Mouse (Mus musculus) intestine, embryonic 16.5 days (tissue): ENCODE results near the gene Rreb1. TPM values are rescaled to one million over a fixed set of nuclear protein-coding genes. Genes with fewer than 3 reads are reported as not detected.

Experiments
- ATAC-seq: fragments of 200-750 bp; cut with Nextera tagmentation; 2 replicates; pipeline ENCODE4 v1.8.0; 2017; ENCODE audit warnings: moderate TSS enrichment, moderate library complexity
- H3K27ac ChIP-seq: fragments of 300-500 bp; sonication (generic); 2 replicates; pipeline ENCODE4 v1.5.1; 2014; ENCODE audit warnings: mild to moderate bottlenecking, low read length
- H3K27me3 ChIP-seq: fragments of 300-500 bp; sonication (generic); replicated peaks from 2 replicates; pipeline ENCODE4 v1.6.1; 2014; ENCODE audit warnings: low read length, control low read depth, mixed read lengths; ENCODE audit not compliant: control insufficient read depth, insufficient read depth
- H3K36me3 ChIP-seq: fragments of 300-500 bp; sonication (generic); 2 replicates; pipeline ENCODE4 v1.6.1; 2014; ENCODE audit warnings: low read length, control low read depth; ENCODE audit not compliant: control insufficient read depth, insufficient read depth
- H3K4me1 ChIP-seq: fragments of 300-500 bp; sonication (generic); 2 replicates; pipeline ENCODE4 v1.6.1; 2014; ENCODE audit warnings: low read length, control low read depth, mixed read lengths; ENCODE audit not compliant: control insufficient read depth, insufficient read depth
- H3K4me2 ChIP-seq: fragments of 300-500 bp; sonication (generic); 2 replicates; pipeline ENCODE4 v1.6.1; 2014; ENCODE audit warnings: low read depth, low read length, control low read depth
- H3K4me3 ChIP-seq: fragments of 300-500 bp; sonication (generic); 2 replicates; pipeline ENCODE4 v1.5.1; 2014; ENCODE audit warnings: mild to moderate bottlenecking, low read length
- H3K9ac ChIP-seq: fragments of 300-500 bp; sonication (generic); 2 replicates; pipeline ENCODE4 v1.6.1; 2014; ENCODE audit warnings: low read depth, low read length
- H3K9me3 ChIP-seq: fragments of 300-500 bp; sonication (generic); 2 replicates; pipeline ENCODE4 v1.6.1; 2016; ENCODE audit warnings: low read length, control low read depth; ENCODE audit not compliant: control insufficient read depth
- WGBS: fragments of 180-500 bp; shearing (Covaris S2); extraction: QIAGEN DNeasy Blood & Tissue Kit; methylation state at CpG from one replicate; pipeline ENCODE4 v1.1.7; 2014; 5-methylcytosine and 5-hydroxymethylcytosine counted together
- polyA plus RNA-seq: library from polyadenylated mRNA; unstranded; fragments of >200 nt; fragmentation: Nextera tagmentation; extraction: Ambion mirVana; gene quantifications from 2 replicates; pipeline ENCODE4 v1.2.1, GENCODE M21; 2015

Rreb1 gene
- polyA plus RNA-seq, 1 experiment from 2014 or later, result 13.7 TPM

DNA sequence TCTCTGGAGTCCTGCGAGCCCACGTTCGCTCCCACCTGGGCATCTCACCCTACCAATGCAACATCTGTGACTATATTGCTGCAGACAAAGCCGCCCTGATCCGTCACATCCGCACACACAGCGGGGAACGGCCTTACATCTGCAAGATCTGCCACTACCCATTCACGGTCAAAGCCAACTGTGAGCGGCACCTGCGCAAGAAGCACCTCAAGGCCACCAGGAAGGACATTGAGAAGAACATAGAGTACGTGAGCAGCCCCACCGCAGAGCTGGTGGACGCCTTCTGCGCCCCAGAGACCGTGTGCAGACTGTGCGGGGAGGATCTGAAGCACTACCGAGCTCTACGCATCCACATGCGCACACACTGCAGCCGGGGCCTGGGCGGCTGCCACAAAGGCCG is 152.4 kb downstream of the Rreb1 start:
- H3K9ac ChIP-seq, result no peak overlapping the region
- H3K4me1 ChIP-seq, result no peaks in the 10 kb centered on the region
- 94% methylated on average over 23 of the region's 23 CpGs for WGBS
- no peak overlapping the region for H3K27ac ChIP-seq
- no peak overlapping the region for H3K4me2 ChIP-seq
- no peaks in the 10 kb centered on the region for H3K27me3 ChIP-seq
- no peak overlapping the region for H3K4me3 ChIP-seq
- ATAC-seq, result no peak; the same call in 1 of the 2 replicates
- peaks cover 42% of the 10 kb centered on the region for H3K36me3 ChIP-seq
- H3K9me3 ChIP-seq, result no peaks in the 10 kb centered on the region

DNA sequence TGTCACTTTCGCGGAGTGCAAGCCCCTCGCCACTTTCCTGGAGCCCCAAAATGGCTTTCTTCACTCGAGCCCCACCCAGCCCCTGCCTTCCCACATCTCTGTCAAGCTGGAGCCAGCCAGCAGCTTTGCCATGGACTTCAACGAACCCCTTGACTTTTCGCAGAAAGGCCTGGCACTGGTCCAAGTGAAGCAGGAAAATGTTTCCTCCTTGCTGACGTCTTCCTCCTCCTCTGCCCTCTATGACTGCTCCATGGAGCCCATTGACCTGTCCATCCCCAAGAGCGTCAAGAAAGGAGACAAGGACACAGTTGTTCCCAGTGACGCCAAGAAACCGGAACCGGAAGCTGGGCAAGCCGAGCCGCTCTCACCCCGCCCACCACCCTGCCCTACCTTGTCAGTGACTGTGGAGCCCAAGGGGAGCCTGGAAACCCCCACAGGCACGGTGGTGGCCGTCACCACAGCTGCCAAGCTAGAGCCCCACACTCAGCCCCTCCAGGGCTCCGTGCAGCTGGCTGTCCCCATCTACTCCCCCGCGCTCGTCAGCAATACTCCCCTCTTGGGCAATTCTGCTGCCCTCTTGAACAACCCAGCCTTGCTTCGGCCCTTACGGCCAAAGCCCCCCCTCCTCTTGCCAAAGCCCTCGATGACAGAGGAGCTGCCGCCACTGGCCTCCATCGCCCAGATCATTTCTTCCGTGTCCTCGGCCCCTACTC is 153.2 kb downstream of the Rreb1 start:
- no peak for ATAC-seq
- H3K9me3 ChIP-seq, result no peaks in the 10 kb centered on the region
- 80% methylated on average over 26 of the region's 27 CpGs for WGBS
- no peaks in the 10 kb centered on the region for H3K4me1 ChIP-seq
- H3K27me3 ChIP-seq, result no peaks in the 10 kb centered on the region
- H3K27ac ChIP-seq, result no peak overlapping the region
- no peak overlapping the region for H3K9ac ChIP-seq
- H3K4me3 ChIP-seq, result no peak overlapping the region
- H3K4me2 ChIP-seq, result no peak overlapping the region
- peaks cover 42% of the 10 kb centered on the region for H3K36me3 ChIP-seq

DNA sequence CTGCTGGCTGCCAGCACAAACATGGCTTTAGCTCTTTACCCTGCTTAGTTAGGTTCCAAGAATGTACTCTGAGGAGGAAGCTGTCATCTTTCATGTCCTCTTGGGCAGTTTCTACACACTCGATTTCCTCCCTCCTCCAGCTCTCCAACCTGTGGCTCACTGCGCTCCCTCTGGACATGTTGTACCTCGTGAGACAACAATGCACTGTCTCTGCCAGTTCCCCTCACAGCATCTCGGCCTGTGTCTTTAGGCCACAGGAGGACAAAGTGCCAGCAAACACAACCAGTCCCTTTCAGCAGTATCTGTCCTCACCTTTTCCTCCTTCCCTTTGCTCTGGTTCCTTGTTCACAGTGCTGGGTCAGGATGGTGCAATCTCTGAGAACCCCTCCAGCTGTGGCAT is 155.9 kb downstream of the Rreb1 start:
- no peaks in the 10 kb centered on the region for H3K27me3 ChIP-seq
- H3K36me3 ChIP-seq, result peaks cover 42% of the 10 kb centered on the region
- H3K4me2 ChIP-seq, result no peak overlapping the region
- no peaks in the 10 kb centered on the region for H3K4me1 ChIP-seq
- no peak overlapping the region for H3K27ac ChIP-seq
- no peak overlapping the region for H3K9ac ChIP-seq
- no peaks in the 10 kb centered on the region for H3K9me3 ChIP-seq
- H3K4me3 ChIP-seq, result no peak overlapping the region
- 76% methylated on average over 4 of the region's 4 CpGs for WGBS
- no peak for ATAC-seq

DNA sequence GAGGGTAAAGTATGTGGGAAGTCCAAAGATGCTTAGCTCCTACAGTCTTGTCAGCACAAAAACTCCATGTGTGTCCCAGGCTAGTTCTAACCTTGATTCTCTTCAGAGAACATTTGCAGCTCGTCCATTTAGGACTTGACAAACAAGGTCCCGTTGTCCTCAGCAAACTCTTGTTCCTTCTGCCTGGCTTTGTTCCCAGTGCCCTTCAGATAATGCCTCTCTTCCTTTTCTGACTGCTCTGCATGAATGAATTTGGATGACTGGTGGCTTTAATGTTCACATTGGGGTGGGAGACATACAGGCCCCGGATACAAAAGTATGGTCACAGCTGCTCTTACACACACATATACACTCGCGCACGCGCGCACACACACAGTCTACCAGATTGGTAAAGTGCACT is 156.7 kb downstream of the Rreb1 start:
- Histone ChIP-seq H3K9me3 (no peaks in the 10 kb centered on the region), H3K36me3 (peaks cover 33% of the 10 kb centered on the region), H3K9ac (no peak overlapping the region), H3K4me2 (no peak overlapping the region), H3K4me1 (0 out of 2 replicates have a peak, but pooled peaks cover under 1% of the 10 kb centered on the region), H3K27me3 (no peaks in the 10 kb centered on the region), H3K4me3 (no peak overlapping the region), H3K27ac (no peak overlapping the region)
- WGBS, result 79% methylated on average over 8 of the region's 8 CpGs
- ATAC-seq, result no peak

DNA sequence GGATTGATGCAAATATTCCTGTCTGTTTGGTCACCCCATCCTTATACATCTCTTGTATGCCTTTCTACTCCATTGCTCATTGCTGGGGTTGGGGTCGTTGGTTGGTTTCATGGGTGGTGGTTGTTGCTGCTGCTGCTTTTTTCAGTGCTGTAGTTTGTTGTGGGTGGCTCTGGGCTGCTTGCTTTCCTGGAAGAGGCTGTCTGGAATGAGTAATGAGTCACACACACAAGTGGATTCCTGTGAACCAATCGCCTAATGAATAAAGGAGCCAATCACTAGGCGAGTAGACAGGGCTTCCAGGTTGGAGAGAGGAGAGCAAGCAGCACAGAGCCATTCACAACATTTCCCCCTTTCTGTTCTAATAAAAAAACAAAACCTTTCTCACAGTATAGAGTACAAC is 158.2 kb downstream of the Rreb1 start:
- no peak for ATAC-seq
- H3K36me3 ChIP-seq, result peaks cover 20% of the 10 kb centered on the region

DNA sequence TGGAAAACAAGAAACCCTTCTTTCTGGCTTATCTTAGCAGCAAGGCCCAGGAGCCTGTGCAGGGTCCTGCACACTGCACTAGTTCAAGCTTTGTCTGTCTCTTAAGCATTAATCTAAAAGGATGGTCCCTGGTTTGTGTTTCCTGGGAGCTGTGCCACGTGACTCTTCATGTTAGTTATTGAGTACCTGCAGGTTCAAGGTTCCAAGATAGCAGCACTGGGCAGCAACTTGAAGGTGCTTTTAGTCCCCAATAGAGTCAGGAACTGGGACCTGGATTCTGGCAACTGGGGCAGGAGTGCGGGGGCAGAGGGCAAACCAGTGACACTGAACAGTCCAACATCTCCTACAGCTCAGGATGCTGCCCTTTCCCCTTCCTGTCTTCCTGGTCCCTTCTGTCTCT is 162.0 kb downstream of the Rreb1 start:
- WGBS, result 67% methylated on average over 2 of the region's 2 CpGs
- Histone ChIP-seq H3K36me3 (peaks cover under 1% of the 10 kb centered on the region; the same call in 1 of the 2 replicates), H3K9ac (no peak overlapping the region), H3K4me3 (no peak overlapping the region), H3K4me1 (peaks cover 22% of the 10 kb centered on the region), H3K27ac (0 out of 2 replicates have a peak overlapping the region, but pooled peaks have one; percentile 13), H3K27me3 (no peaks in the 10 kb centered on the region), H3K9me3 (no peaks in the 10 kb centered on the region), H3K4me2 (no peak overlapping the region)
- peak; percentile 64 for ATAC-seq

More for the DNA sequence above, 158.2 kb downstream of the Rreb1 start:
- Histone ChIP-seq H3K4me3 (no peak overlapping the region), H3K27me3 (no peaks in the 10 kb centered on the region), H3K4me2 (no peak overlapping the region), H3K27ac (no peak overlapping the region), H3K4me1 (peaks cover 5% of the 10 kb centered on the region; the same call in 1 of the 2 replicates), H3K9me3 (no peaks in the 10 kb centered on the region), H3K9ac (no peak overlapping the region)
- 88% methylated on average over 3 of the region's 3 CpGs for WGBS

DNA sequence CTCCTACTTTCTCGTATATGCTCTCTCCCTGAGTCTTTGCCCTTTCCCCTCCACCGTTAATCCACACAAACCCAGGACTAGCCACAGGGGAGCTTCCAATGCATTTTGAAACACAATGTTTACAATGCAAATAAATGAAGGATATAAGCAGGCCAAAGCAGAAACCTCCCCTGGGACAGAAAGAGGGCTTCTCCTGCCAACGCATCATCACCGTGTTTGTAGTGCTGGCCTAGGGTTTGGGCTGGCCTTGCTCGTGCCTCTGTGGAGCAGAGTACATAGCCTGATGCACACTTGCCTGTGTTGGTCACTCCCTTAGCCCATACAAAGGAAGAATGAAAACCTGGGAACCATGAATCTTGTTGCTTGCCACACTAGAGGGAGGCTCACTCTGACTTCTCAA is 162.4 kb downstream of the Rreb1 start:
- no peak overlapping the region for H3K4me2 ChIP-seq
- ATAC-seq, result peak; percentile 18; the same call in 1 of the 2 replicates
- WGBS, result 51% methylated on average over 5 of the region's 5 CpGs
- no peak overlapping the region for H3K27ac ChIP-seq
- no peak overlapping the region for H3K4me3 ChIP-seq
- no peaks in the 10 kb centered on the region for H3K9me3 ChIP-seq
- no peak overlapping the region for H3K9ac ChIP-seq
- H3K27me3 ChIP-seq, result no peaks in the 10 kb centered on the region
- peaks cover 22% of the 10 kb centered on the region for H3K4me1 ChIP-seq
- no peaks in the 10 kb centered on the region; the same call in 1 of the 2 replicates for H3K36me3 ChIP-seq

DNA sequence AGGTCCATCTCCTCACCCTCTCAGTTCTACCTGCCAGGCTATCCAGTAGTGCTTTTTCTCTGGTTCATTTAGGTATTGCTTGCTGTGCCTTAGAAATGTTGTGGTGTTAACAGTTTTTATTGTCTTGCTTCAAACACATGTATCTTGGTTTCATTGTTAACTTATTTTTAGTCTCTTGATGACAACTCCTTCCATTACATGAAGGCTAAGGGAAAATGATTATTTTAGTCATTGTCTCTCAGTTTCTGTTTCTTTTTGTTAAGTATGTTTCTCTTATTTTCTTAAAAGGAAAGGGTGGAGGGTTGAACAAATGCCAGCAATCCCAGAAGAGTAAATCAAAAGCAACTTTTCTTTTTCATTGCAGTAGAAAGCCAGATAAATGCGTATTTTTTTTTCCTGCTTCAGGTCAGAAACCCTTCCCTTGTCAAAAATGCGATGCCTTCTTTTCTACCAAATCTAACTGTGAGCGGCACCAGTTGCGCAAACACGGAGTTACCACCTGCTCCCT is 163.0 kb downstream of the Rreb1 start:
- no peak overlapping the region for H3K27ac ChIP-seq
- peak overlapping the region; percentile 33; the same call in 1 of the 2 replicates for H3K9ac ChIP-seq
- WGBS, result 76% methylated on average over 5 of the region's 5 CpGs

DNA sequence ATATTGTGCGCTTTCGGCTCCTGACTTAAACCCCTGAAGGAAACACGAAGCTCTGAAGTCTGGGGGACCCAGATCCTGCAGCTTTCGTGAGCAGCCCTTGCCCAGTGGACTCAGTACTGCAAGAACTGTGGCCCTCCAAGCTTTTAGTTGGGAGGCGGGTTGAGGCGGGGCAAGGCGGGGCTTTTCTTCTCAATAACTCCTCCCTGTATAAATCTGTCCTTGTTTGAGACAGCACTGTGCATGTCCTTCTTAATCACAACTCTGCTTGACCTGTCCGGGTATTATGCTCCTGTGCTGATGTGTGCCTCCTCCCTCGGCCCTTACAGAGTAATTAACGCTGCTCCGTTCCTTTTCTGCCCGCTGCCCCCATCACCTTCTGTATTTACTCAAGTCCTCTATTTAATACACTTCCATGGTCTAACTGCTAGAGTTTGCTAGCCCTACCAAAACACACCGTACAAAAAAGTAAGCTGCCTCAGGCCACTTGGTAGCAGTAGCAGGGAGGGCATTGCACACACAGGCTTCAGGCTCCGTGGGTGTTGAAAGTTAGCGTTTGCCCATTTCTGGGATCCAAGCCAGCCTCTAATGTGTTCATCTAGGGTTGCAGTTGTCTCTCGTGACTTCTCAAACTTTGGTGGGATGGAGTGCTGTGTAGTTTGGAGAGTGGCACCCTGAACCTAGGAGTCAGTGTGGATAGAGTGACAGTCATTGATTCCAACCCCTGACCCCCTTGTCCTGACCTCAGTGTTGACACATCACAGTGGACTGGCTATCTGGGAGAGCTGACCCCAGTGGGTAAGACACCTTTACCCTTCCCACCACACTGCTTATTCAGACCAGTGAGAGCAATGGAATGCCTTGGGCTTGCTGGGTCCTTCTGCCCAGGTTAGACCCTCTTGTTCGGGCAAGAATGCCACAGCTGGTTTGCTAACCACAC is 164.0 kb downstream of the Rreb1 start:
- Histone ChIP-seq H3K4me2 (no peak overlapping the region), H3K27ac (0 out of 2 replicates have a peak overlapping the region, but pooled peaks have one; percentile 33), H3K36me3 (peaks cover 3% of the 10 kb centered on the region), H3K27me3 (no peaks in the 10 kb centered on the region), H3K4me1 (peaks cover 24% of the 10 kb centered on the region), H3K9me3 (no peaks in the 10 kb centered on the region), H3K9ac (0 out of 2 replicates have a peak overlapping the region, but pooled peaks have one; percentile 33), H3K4me3 (no peak overlapping the region)
- 0 out of 2 replicates have a peak, but pooled peaks have one; percentile 22 for ATAC-seq
- 66% methylated on average over 17 of the region's 17 CpGs for WGBS

More for the DNA sequence above, 163.0 kb downstream of the Rreb1 start:
- Histone ChIP-seq H3K4me1 (peaks cover 22% of the 10 kb centered on the region), H3K36me3 (no peaks in the 10 kb centered on the region; the same call in 1 of the 2 replicates), H3K27me3 (no peaks in the 10 kb centered on the region), H3K4me3 (no peak overlapping the region), H3K4me2 (no peak overlapping the region), H3K9me3 (no peaks in the 10 kb centered on the region)
- ATAC-seq, result no peak
